Mouse (Mus musculus) MEL (cell line): ENCODE data around the gene Ccdc137. TPM values are rescaled to one million over a fixed set of nuclear protein-coding genes. Genes with fewer than 3 reads are reported as not detected.

Experiments used
- DNase-seq: peaks from one replicate; pipeline ENCODE4 v3.0.0; 2011; ENCODE audit warnings: low read depth, low spot score
- H3K27ac ChIP-seq: 2 replicates; pipeline ENCODE4 v1.5.1; 2012; ENCODE audit warnings: low read depth, mild to moderate bottlenecking, control low read depth, low read length, moderate library complexity; ENCODE audit not compliant: control insufficient read depth
- H3K27me3 ChIP-seq, 2 experiments: fragments of 150-350 bp in 1 of 2; sonication (generic) in 1 of 2; 2 replicates each; pipeline ENCODE4 v1.6.1; 2012; ENCODE audit warnings: low read length in 2 of 2, mild to moderate bottlenecking in 2 of 2, improper control_type of control experiment in 1 of 2, moderate library complexity in 1 of 2; ENCODE audit not compliant: insufficient read depth in 2 of 2, control insufficient read depth in 1 of 2
- H3K36me3 ChIP-seq, 2 experiments: 2 replicates each; pipeline ENCODE4 v1.6.1; 2012 to 2014; ENCODE audit warnings: low read length in 2 of 2, improper control_type of control experiment in 1 of 2, inconsistent platforms in 1 of 2, mild to moderate bottlenecking in 1 of 2; ENCODE audit not compliant: insufficient read depth in 2 of 2, control insufficient read depth in 1 of 2
- H3K4me1 ChIP-seq, 2 experiments: fragments of 150-350 bp in 1 of 2; sonication (generic) in 1 of 2; 2 replicates each; pipeline ENCODE4 v1.6.1; 2012; ENCODE audit warnings: low read length in 2 of 2, improper control_type of control experiment in 1 of 2, mild to moderate bottlenecking in 1 of 2; ENCODE audit not compliant: insufficient read depth in 2 of 2, control insufficient read depth in 1 of 2
- H3K4me3 ChIP-seq, 2 experiments: fragments of 150-350 bp in 1 of 2; sonication (generic) in 1 of 2; 2 replicates each; pipeline ENCODE4 v1.5.1; 2012; ENCODE audit warnings: low read depth in 2 of 2, low read length in 2 of 2, mild to moderate bottlenecking in 2 of 2, moderate library complexity in 2 of 2, control low read depth in 1 of 2, improper control_type of control experiment in 1 of 2; ENCODE audit not compliant: control insufficient read depth in 1 of 2, insufficient read depth in 1 of 2
- H3K79me2 ChIP-seq: 2 replicates; pipeline ENCODE4 v1.6.1; 2012; ENCODE audit warnings: mild to moderate bottlenecking, low read length, moderate library complexity; ENCODE audit not compliant: control insufficient read depth, poor library complexity, insufficient read depth
- H3K9ac ChIP-seq: 2 replicates; pipeline ENCODE4 v1.6.1; 2012; ENCODE audit warnings: low read depth, mild to moderate bottlenecking, control low read depth, low read length, moderate library complexity; ENCODE audit not compliant: control insufficient read depth, poor library complexity, severe bottlenecking
- H3K9me3 ChIP-seq: fragments of 150-350 bp; sonication (generic); replicated peaks from 2 replicates; pipeline ENCODE4 v1.6.1; 2012; ENCODE audit warnings: mild to moderate bottlenecking, low read length, improper control_type of control experiment, moderate library complexity; ENCODE audit not compliant: insufficient read depth
- BHLHE40 ChIP-seq: IDR thresholded peaks from 2 replicates; pipeline ENCODE4 v1.6.1; 2012; ENCODE audit warnings: low read depth, mild to moderate bottlenecking, inconsistent platforms, low read length, improper control_type of control experiment, borderline replicate concordance
- CHD1 ChIP-seq: IDR thresholded peaks from 2 replicates; pipeline ENCODE4 v1.6.1; 2012; ENCODE audit warnings: low read depth, mild to moderate bottlenecking, inconsistent platforms, low read length, improper control_type of control experiment
- CTCF ChIP-seq, 3 experiments: IDR thresholded peaks in 2 of 3; conservative IDR thresholded peaks in 1 of 3; 2 replicates each; pipeline ENCODE4 v1.5.1; 2011 to 2012; ENCODE audit warnings: low read length in 3 of 3, low read depth in 2 of 3, mild to moderate bottlenecking in 2 of 3, improper control_type of control experiment in 1 of 3, inconsistent platforms in 1 of 3, mixed read lengths in 1 of 3, moderate library complexity in 1 of 3; ENCODE audit not compliant: control insufficient read depth in 1 of 3, insufficient read depth in 1 of 3, poor library complexity in 1 of 3, severe bottlenecking in 1 of 3
- GABPA ChIP-seq: IDR thresholded peaks from 2 replicates; pipeline ENCODE4 v1.6.1; 2012; ENCODE audit warnings: low read depth, mild to moderate bottlenecking, inconsistent platforms, low read length, improper control_type of control experiment, moderate library complexity
- GATA1 ChIP-seq: IDR thresholded peaks from 2 replicates; pipeline ENCODE4 v1.6.1; 2011; ENCODE audit warnings: low read depth, low read length, improper control_type of control experiment
- KAT2A ChIP-seq: conservative IDR thresholded peaks from 2 replicates; pipeline ENCODE4 v1.6.1; 2012; ENCODE audit warnings: low read depth, low read length, improper control_type of control experiment, inconsistent platforms
- MEF2A ChIP-seq: IDR thresholded peaks from 2 replicates; pipeline ENCODE4 v1.6.1; 2014; ENCODE audit warnings: low read depth, mild to moderate bottlenecking, inconsistent platforms, low read length, improper control_type of control experiment; ENCODE audit not compliant: poor library complexity, insufficient replicate concordance, severe bottlenecking; ENCODE audit errors: extremely low read depth
- MXI1 ChIP-seq: IDR thresholded peaks from 2 replicates; pipeline ENCODE4 v1.6.1; 2011; ENCODE audit warnings: mild to moderate bottlenecking, low read depth, low read length, improper control_type of control experiment
- MYB ChIP-seq: IDR thresholded peaks from 2 replicates; pipeline ENCODE4 v1.6.1; 2011; ENCODE audit warnings: mild to moderate bottlenecking, low read depth, low read length, improper control_type of control experiment
- MYC ChIP-seq: IDR thresholded peaks from 2 replicates; pipeline ENCODE4 v1.6.1; 2011; ENCODE audit warnings: low read depth, mild to moderate bottlenecking, low read length, improper control_type of control experiment, moderate library complexity
- NELFE ChIP-seq: IDR thresholded peaks from 2 replicates; pipeline ENCODE4 v1.6.1; 2011; ENCODE audit warnings: low read depth, low read length, improper control_type of control experiment
- POLR2A ChIP-seq, 2 experiments: IDR thresholded peaks; 2 replicates each; pipeline ENCODE4 v1.6.1; 2011 to 2012; ENCODE audit warnings: low read length in 2 of 2, mild to moderate bottlenecking in 2 of 2, control low read depth in 1 of 2, improper control_type of control experiment in 1 of 2, low read depth in 1 of 2, moderate library complexity in 1 of 2; ENCODE audit not compliant: control insufficient read depth in 1 of 2, insufficient read depth in 1 of 2, poor library complexity in 1 of 2
- POLR2AphosphoS2 ChIP-seq: IDR thresholded peaks from 2 replicates; pipeline ENCODE4 v1.6.1; 2011; ENCODE audit warnings: low read length, improper control_type of control experiment
- POLR2AphosphoS5 ChIP-seq: IDR thresholded peaks from 2 replicates; pipeline ENCODE4 v1.6.1; 2012; ENCODE audit warnings: low read depth, borderline replicate concordance, mild to moderate bottlenecking, inconsistent platforms, low read length, moderate library complexity, mixed read lengths
- RAD21 ChIP-seq: IDR thresholded peaks from 2 replicates; pipeline ENCODE4 v1.6.1; 2011; ENCODE audit warnings: mild to moderate bottlenecking, low read depth, low read length, improper control_type of control experiment
- RCOR1 ChIP-seq: IDR thresholded peaks from 2 replicates; pipeline ENCODE4 v1.6.1; 2012; ENCODE audit warnings: low read depth, mild to moderate bottlenecking, inconsistent platforms, low read length, improper control_type of control experiment
- SMC3 ChIP-seq: IDR thresholded peaks from 2 replicates; pipeline ENCODE4 v1.6.1; 2011; ENCODE audit warnings: low read depth, low read length, improper control_type of control experiment
- TAL1 ChIP-seq: IDR thresholded peaks from 2 replicates; pipeline ENCODE4 v1.6.1; 2012; ENCODE audit warnings: mild to moderate bottlenecking, inconsistent platforms, low read length, moderate library complexity, mixed read lengths
- TBP ChIP-seq: IDR thresholded peaks from 2 replicates; pipeline ENCODE4 v1.8.0; 2011; ENCODE audit warnings: low read depth, low read length, improper control_type of control experiment
- TCF12 ChIP-seq: IDR thresholded peaks from 2 replicates; pipeline ENCODE4 v1.6.1; 2014; ENCODE audit warnings: low read depth, mild to moderate bottlenecking, inconsistent platforms, low read length, improper control_type of control experiment, moderate library complexity
- UBTF ChIP-seq: IDR thresholded peaks from 2 replicates; pipeline ENCODE4 v1.6.1; 2012; ENCODE audit warnings: low read depth, mild to moderate bottlenecking, inconsistent platforms, low read length, improper control_type of control experiment, moderate library complexity, borderline replicate concordance; ENCODE audit not compliant: insufficient read depth
- USF1 ChIP-seq: IDR thresholded peaks from 2 replicates; pipeline ENCODE4 v1.6.1; 2014; ENCODE audit warnings: low read depth, mild to moderate bottlenecking, inconsistent platforms, low read length, improper control_type of control experiment, moderate library complexity
- ZC3H11A ChIP-seq: IDR thresholded peaks from 2 replicates; pipeline ENCODE4 v1.6.1; 2012; ENCODE audit warnings: low read depth, mild to moderate bottlenecking, inconsistent platforms, low read length, improper control_type of control experiment
- ZKSCAN1 ChIP-seq: IDR thresholded peaks from 2 replicates; pipeline ENCODE4 v1.6.1; 2012; ENCODE audit warnings: low read depth, mild to moderate bottlenecking, inconsistent platforms, low read length, improper control_type of control experiment, moderate library complexity
- ZMIZ1 ChIP-seq: IDR thresholded peaks from 2 replicates; pipeline ENCODE4 v1.6.1; 2012; ENCODE audit warnings: low read depth, mild to moderate bottlenecking, inconsistent platforms, low read length, improper control_type of control experiment, moderate library complexity
- polyA plus RNA-seq, 2 experiments: library from polyadenylated mRNA; stranded (reverse) in 1 of 2; unstranded in 1 of 2; fragments of >175 nt in 1 of 2; fragments of >200 nt in 1 of 2; gene quantifications; 2 replicates each; pipeline versions ENCODE4 v1.2.1 to v1.2.4; 2012; ENCODE audit warnings: low replicate concordance in 2 of 2, low read depth in 1 of 2; ENCODE audit not compliant: insufficient read length in 2 of 2, insufficient read depth in 1 of 2, missing spikeins in 1 of 2
- total RNA-seq: library from RNA; depleted of rRNA; stranded (reverse); fragments of 300-350 nt; gene quantifications from 2 replicates; pipeline ENCODE4 v1.2.3, GENCODE M21; 2012

Ccdc137 gene
- total and polyA plus RNA-seq, 3 experiments: 104 to 116 TPM; not detected in 1

GRCm38 (mm10) chr11:120458847-120459597 lies 1.1 kb downstream of the Ccdc137 start (continued):
- TF ChIP-seq MYB: no peak
- no peak for TF ChIP-seq ZKSCAN1
- peak; percentile 71; the same call in 1 of the 2 replicates for TF ChIP-seq MYC
- 0 out of 2 replicates have a peak, but pooled peaks have one; percentile 37 for TF ChIP-seq TBP
- no peak for TF ChIP-seq ZMIZ1
- TF ChIP-seq USF1: no peak
- no peak for TF ChIP-seq POLR2A (IDR thresholded peaks at IDR 0.05; ENCODE audit: control insufficient read depth in 1 of 2, insufficient read depth in 1 of 2, low read depth in 1 of 2, low read length in 2 of 2, poor library complexity in 1 of 2)
- no peak for TF ChIP-seq KAT2A
- TF ChIP-seq GABPA: no peak
- peak; percentile 31 for TF ChIP-seq RAD21
- no peak for TF ChIP-seq TCF12
- peak; percentile 27; the same call in 1 of the 2 replicates for TF ChIP-seq SMC3
- no peak for TF ChIP-seq CHD1
- TF ChIP-seq MXI1: peak; percentile 59
- TF ChIP-seq BHLHE40: no peak
- TF ChIP-seq CTCF (IDR thresholded peaks at IDR 0.05 in 2 of 3, conservative IDR thresholded peaks at IDR 0.05 in 1 of 3; ENCODE audit: control insufficient read depth in 1 of 3, insufficient read depth in 1 of 3, low read depth in 2 of 3, low read length in 3 of 3, poor library complexity in 1 of 3, severe bottlenecking in 1 of 3): peak; percentile 56 to 76 (median 65)
- no peak for TF ChIP-seq MEF2A
- no peak for TF ChIP-seq RCOR1
- TF ChIP-seq TAL1: no peak

GRCm38 (mm10) chr11:120463536-120463935 lies 5.6 kb downstream of the Ccdc137 start:
- no peak overlapping the region for H3K9ac ChIP-seq
- H3K4me1 ChIP-seq: peaks cover 5 to 22% of the 10 kb centered on the region in 2 experiments
- peaks cover 3 to 17% of the 10 kb centered on the region in 2 experiments; a peak in 3 of 4 replicates for H3K36me3 ChIP-seq
- H3K79me2 ChIP-seq: peaks cover 37% of the 10 kb centered on the region
- H3K4me3 ChIP-seq: no peak overlapping the region
- no peaks in the 10 kb centered on the region for H3K27me3 ChIP-seq
- H3K27ac ChIP-seq: no peak overlapping the region
- no peak for DNase-seq
- TF ChIP-seq GABPA (no peak), UBTF (no peak), POLR2A (IDR thresholded peaks at IDR 0.05; ENCODE audit: control insufficient read depth in 1 of 2, insufficient read depth in 1 of 2, low read depth in 1 of 2, low read length in 2 of 2, poor library complexity in 1 of 2) (peak in 1 of 2 experiments; percentile 53; a peak in 2 of 4 replicates), POLR2AphosphoS2 (peak; percentile 88), SMC3 (no peak), ZMIZ1 (peak; percentile 55; the same call in 1 of the 2 replicates), ZC3H11A (no peak), RAD21 (no peak), GATA1 (no peak), POLR2AphosphoS5 (no peak), ZKSCAN1 (no peak), NELFE (no peak)
- H3K9me3 ChIP-seq: no peaks in the 10 kb centered on the region
